Mouse (Mus musculus) liver, adult 2 months (tissue): ENCODE data around the gene Hadhb.

Experiments used
- CTCF ChIP-seq: fragments of 200-500 bp; IDR thresholded peaks from 2 replicates; pipeline ENCODE4 v1.5.1; 2011; ENCODE audit warnings: low read depth, low read length, control low read depth
- POLR2A ChIP-seq: fragments of 200-500 bp; IDR thresholded peaks from 2 replicates; pipeline ENCODE4 v1.6.1; 2011; ENCODE audit warnings: low read length, control low read depth; ENCODE audit not compliant: insufficient read depth; ENCODE audit errors: extremely low read depth

DNA sequence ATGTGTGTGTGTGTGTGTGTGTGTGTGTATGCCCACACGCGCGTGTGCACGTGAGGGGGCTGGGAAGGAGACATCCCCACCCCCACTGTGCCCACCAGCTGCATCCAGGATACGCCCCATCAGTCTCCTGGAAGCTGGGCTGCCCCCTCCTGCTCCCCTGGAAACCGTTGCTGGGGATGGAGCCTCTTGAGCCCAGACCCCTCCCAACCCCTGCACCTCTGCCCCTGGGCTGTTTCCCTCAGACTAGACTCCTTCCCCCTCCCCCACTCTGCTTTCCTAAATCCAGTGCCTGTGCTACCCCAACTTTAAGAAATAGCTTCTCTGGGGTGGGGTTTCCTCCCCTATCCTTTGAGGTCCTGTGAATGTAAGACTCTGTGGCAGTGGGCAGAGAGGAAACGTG lies 47.9 kb upstream of the Hadhb start:
- TF ChIP-seq POLR2A (no peak), CTCF (no peak)
